Mouse (Mus musculus) frontal cortex, postnatal 10 days (tissue): ENCODE results near the gene Tm9sf2.
"Not testable (repeated sequence)": the region's sequence is repeated elsewhere in the genome, so short reads cannot be mapped to it uniquely, and the experiment has no call there.

Source experiments
- DNase-seq, 2 experiments: peaks; one replicate each; pipeline ENCODE4 v3.0.0; 2022; ENCODE audit warnings: low spot score in 2 of 2, mixed read lengths in 1 of 2

Tm9sf2 gene

DNA sequence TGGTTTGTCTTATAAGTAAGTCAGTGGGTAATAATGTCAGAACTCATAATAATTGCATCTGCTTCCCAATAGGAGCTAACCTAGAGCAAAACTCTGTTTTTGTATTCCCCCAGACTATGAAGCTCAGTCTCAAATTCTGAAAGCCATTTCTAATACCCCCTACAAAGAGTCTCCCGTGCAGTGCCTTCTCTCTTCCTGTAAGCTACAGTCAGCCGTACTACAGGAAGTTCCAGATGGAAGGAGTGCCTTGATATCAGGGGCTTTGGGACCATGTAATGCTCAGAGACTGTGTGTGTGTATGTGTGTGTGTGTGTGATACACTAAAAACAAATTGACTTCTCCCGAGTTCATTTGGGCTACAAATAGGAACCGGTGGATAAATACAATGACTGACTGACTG, 7.3 kb upstream of the Tm9sf2 start:
- no peak for DNase-seq

- DNase-seq: not testable (repeated sequence)
These were observed 4.9 kb upstream of the Tm9sf2 start for GRCm38 (mm10) chr14:122101890-122102289.

DNA sequence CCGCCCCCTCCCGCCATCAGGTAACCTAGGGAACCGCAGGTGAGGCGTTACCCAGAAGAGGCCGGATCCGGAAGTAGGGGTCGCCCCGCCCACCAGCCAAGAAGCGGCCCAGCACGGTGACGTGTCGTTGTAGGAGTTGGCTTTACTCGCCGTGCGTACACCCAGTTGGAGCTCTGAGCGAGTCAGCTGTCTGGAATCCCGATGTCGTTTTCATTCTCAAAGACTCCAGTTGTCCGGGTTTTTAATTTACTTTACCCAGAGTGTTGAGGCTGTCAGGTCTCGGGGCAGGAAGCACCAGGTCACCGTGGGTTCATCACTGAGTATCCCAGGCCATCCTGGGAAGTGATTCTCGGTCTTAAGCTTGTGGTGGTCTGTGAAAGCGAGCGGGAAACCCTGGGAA, 2.0 kb upstream of the Tm9sf2 start:
- DNase-seq: peak; percentile 91 to 92

DNA sequence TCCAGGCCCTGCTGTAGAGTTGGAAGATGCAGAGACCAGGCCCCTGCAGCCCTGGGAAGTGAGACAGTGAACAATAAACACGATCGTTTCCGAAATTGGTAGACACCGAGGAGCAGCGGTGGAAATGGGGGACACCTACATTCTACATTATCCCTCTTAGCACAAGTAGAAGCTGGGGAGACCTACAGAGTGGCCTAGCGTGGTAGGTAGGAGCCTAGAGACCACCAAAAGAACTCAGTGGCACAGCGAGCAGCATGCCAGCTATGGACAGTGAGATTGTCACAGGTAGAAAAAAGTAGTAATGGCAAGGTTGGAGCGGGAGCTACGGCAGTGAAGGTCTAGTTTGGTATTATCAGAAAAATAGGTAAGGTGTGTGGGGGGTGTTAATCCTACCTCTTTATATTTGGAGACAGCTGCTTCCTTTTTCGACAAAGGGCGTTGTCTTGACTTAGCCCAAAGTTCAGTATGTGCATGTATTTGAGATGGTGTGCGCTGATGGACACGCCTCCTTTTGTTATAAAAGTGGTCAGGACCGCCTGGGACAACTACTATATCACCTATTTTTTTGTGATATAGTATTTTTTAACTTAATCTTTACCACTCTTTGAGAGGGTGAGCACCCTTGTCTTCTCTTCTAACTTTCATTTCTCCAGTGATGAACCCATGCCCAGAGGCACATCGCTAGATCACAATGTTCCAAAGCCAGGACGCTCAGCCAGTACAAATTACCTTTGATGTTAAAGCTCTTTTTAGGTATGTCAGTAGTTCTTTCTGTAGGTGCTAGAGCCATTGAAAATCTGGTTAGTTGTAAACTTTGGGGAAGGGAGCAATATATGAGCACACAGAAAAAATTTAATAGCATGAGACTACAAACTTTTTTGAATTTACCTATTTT, 1.2 kb upstream of the Tm9sf2 start:
- DNase-seq: no peak

GRCm38 (mm10) chr14:122107481-122108214, 810 bp downstream of the Tm9sf2 start:
- DNase-seq: no peak

DNA sequence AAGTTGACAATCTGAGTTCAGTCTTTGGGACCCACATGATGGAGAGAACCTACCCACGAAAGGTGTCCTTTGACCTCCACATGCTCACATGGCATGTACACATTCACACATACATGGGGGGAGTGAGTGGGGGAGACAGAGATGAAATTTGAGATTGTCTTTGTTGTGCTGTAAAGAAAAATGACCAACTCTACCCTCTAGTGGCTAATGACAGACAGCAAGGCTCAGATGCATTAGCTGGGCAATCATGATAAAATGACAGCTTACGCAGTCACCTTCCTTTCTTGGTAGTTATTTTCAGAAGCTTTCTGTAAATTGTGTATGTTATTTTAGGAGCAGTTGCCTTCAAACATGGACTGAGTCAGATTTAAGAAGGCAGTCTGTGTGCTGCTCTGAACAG, 4.8 kb downstream of the Tm9sf2 start:
- DNase-seq: no peak

DNA sequence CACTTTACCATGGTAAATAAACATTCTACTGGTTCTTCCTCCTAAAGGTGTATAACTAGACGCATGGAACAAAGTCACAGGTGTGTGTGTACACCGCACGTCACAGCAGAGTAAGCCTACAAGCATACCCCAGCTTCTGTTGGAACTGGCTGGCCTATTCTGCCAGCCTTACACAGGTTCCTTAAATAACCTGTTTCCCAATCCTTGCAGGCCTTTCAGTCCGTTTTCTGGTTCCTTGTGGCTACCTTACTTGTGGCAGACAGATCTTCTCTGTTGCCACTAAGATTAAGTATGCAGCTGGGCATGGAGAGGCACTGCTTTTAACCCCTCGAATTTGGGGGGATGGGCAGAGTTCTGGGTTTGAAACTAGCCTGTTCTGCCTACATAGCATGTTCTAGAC, 5.5 kb downstream of the Tm9sf2 start:
- no peak for DNase-seq

GRCm38 (mm10) chr14:122116200-122116599, 9.4 kb downstream of the Tm9sf2 start:
- DNase-seq: no peak

- no peak for DNase-seq
These were observed 23.4 kb downstream of the Tm9sf2 start for GRCm38 (mm10) chr14:122130111-122130797.

DNA sequence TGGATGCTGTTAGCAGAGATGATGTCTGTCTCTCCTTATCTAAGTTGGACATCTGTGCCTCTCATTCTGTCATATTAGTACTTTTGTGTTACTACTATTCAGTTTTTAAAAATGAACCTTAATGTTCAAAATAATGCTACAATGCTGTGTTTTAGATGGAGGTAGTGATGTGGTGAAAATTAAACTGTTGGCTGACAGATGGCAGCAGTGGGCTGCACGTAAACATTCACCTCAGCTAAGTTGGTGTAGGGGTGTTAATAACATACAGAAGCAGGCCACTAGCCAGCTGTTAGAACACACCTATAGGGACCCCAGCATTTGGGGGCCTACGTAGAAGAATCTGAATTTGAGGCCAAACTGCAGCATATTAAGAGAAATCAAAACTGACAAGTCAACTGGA, 24.8 kb downstream of the Tm9sf2 start:
- no peak for DNase-seq

- DNase-seq: no peak
These were observed 29.6 kb downstream of the Tm9sf2 start for GRCm38 (mm10) chr14:122136368-122136928.

GRCm38 (mm10) chr14:122137234-122137633, 30.4 kb downstream of the Tm9sf2 start:
- no peak for DNase-seq

GRCm38 (mm10) chr14:122140126-122140525, 33.3 kb downstream of the Tm9sf2 start:
- no peak for DNase-seq

GRCm38 (mm10) chr14:122143585-122144269, 36.9 kb downstream of the Tm9sf2 start:
- no peak for DNase-seq

- no peak for DNase-seq
These were observed 38.5 kb downstream of the Tm9sf2 start for GRCm38 (mm10) chr14:122145374-122145773.

DNA sequence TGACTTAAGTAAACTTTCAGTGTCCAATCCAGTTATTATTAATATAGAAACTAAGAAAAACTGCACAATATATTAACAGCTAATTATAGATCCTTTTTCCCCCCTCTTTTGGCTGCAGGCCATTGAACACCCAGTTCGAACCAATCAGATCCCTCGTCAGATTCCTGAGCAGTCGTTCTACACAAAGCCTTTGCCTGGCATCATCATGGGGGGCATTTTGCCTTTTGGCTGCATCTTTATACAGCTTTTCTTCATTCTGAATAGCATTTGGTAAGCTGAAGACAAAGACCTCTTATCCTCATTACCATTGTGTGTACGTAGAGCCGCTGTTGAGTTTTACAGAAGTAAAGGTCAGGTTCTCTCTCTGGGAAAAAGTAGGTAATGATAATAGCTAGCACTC, 43.8 kb downstream of the Tm9sf2 start:
- DNase-seq: no peak

DNA sequence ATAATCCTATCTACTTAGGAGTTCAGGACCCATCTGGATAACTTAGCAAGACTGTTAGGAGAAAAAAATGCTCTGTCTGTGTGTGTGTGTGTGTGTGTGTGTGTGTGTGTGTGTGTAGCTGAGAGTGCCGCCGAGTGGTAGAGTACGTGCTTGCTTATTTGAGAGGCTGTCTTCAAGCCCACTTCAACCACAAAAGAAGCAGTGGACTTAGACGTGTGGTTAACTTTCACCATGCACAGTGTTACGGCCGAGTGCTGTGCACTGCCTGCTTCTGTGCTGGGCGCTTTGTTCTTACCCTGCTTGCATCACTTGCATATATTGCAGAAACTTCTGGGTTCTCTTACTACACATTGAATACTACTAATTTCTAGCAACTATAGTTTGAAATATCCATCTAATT, 50.9 kb downstream of the Tm9sf2 start:
- DNase-seq: no peak

- no peak for DNase-seq
These were observed 54.1 kb downstream of the Tm9sf2 start for GRCm38 (mm10) chr14:122160916-122161315.

DNA sequence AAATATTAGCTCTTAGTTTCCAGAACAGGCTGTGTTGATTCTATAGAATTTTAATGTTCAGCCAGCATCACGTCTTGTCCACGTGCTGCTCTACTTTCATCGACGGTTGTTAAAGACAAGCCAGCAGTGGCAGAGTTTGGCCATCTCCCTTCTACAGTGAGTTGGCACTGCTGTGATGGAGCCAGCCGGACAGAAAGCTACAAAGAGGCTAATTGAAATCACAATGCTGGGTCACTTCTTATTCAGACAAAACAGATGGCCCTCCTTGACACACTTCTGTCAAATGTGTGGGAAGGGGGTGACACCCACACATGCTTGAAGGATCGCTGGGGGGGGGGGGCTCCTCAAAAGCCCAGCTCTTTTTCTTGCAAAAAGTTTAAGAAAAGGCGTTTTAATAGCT, 62.1 kb downstream of the Tm9sf2 start:
- DNase-seq: no peak

- DNase-seq: no peak
These were observed 63.5 kb downstream of the Tm9sf2 start for GRCm38 (mm10) chr14:122170202-122170781.

- DNase-seq: no peak
These were observed 64.2 kb downstream of the Tm9sf2 start for GRCm38 (mm10) chr14:122171031-122171430.
